In genomic region chr2:175141118-175141992, GRCm38 (mm10) we compare ENCODE assay signal across 8 mouse cellular contexts. TPM values are rescaled to one million over a fixed set of nuclear protein-coding genes. Genes with fewer than 3 reads are reported as not detected.
DNase-seq lines count a peak whose midpoint lies in the region; ATAC-seq and TF ChIP-seq lines count a peak whose summit lies in the region.
"Not testable (repeated sequence)": the region's sequence is repeated elsewhere in the genome, so short reads cannot be mapped to it uniquely, and the experiment has no call there.

No protein-coding gene starts in this region.

- not testable (repeated sequence) for H3K9me3 ChIP-seq in hindbrain, embryonic 13.5 days; neural tube, embryonic 12.5 days

- TF ChIP-seq POLR2A in lung, adult 2 months (IDR thresholded peaks at IDR 0.05; ENCODE audit: borderline replicate concordance, extremely low read depth, low read depth, low read length) = not testable (repeated sequence)

- H3K27ac ChIP-seq in hindbrain, embryonic 13.5 days; neural tube, embryonic 12.5 days: not testable (repeated sequence)

- not testable (repeated sequence) for H3K27me3 ChIP-seq in hindbrain, embryonic 13.5 days; neural tube, embryonic 12.5 days (replicated peaks)

- not testable (repeated sequence) for H3K4me1 ChIP-seq in hindbrain, embryonic 13.5 days (replicated peaks); lung, adult 2 months (ENCODE audit: control insufficient read depth, insufficient read depth, low read length); neural tube, embryonic 12.5 days

- peak overlapping the region; percentile 46 for H3K4me2 ChIP-seq in hindbrain, embryonic 13.5 days
- H3K4me2 ChIP-seq in neural tube, embryonic 12.5 days (replicated peaks) = peak overlapping the region; percentile 47

- not testable (repeated sequence) for ATAC-seq in hindbrain, embryonic 13.5 days (ENCODE audit: low FRiP score); neural tube, embryonic 12.5 days (ENCODE audit: low FRiP score, low read depth)

- TF ChIP-seq CTCF in lung, adult 2 months (IDR thresholded peaks at IDR 0.05; ENCODE audit: insufficient read depth, low read length) = not testable (repeated sequence)

- peak overlapping the region; percentile 66 for H3K9ac ChIP-seq in hindbrain, embryonic 13.5 days
- not testable (repeated sequence) for H3K9ac ChIP-seq in neural tube, embryonic 12.5 days

- 6% methylated on average over 25 of the region's 25 CpGs for WGBS in hindbrain, embryonic 13.5 days
- WGBS in lung, adult 2 months = 4% methylated on average over 25 of the region's 25 CpGs
- WGBS in neural tube, embryonic 12.5 days = 2% methylated on average over 25 of the region's 25 CpGs

- not testable (repeated sequence) for H3K36me3 ChIP-seq in hindbrain, embryonic 13.5 days; neural tube, embryonic 12.5 days

- peak overlapping the region; percentile 46 for H3K4me3 ChIP-seq in hindbrain, embryonic 13.5 days
- H3K4me3 ChIP-seq in lung, adult 2 months (replicated peaks; ENCODE audit: extremely low read depth, low read depth, low read length) = peak overlapping the region; percentile 56
- peak overlapping the region; percentile 35 for H3K4me3 ChIP-seq in neural tube, embryonic 12.5 days

- peak; percentile 40 for DNase-seq in adrenal gland, postnatal 10 days
- peak; percentile 12 for DNase-seq in embryo, embryonic 10.5 days (ENCODE audit: low spot score)
- DNase-seq in gastrocnemius, postnatal 10 days = peak; percentile 15
- peak; percentile 19 to 28 for DNase-seq in layer of hippocampus, postnatal 10 days (ENCODE audit: low spot score in 2 of 2)
- DNase-seq in lung, adult 2 months = peak; percentile 46
- DNase-seq in thymus, postnatal 25 days = peak; percentile 10

RNA-seq across cellular contexts. Expression of gene Gm14399, which starts 0.5 kb away (rescaled TPM):
- 10 to 100 TPM; 10.9 to 15.9 TPM for total RNA-seq in adrenal gland, postnatal 10 days (2021)
- 1 to 10 TPM; 5.8 to 8.7 TPM for total RNA-seq in gastrocnemius, postnatal 10 days (2021)
- 4.8 and 7.7 TPM in 2 replicates for polyA plus RNA-seq in hindbrain, embryonic 13.5 days (2015; fragmentation: Nextera tagmentation; extraction: Ambion mirVana)
- total RNA-seq in layer of hippocampus, postnatal 10 days (2021) = 10 to 100 TPM; 13.6 to 15.0 TPM
- polyA plus RNA-seq in lung, adult 2 months (2012; rRNA removed) = 0.66 and 1.1 TPM in 2 replicates
- polyA plus RNA-seq in neural tube, embryonic 12.5 days (2016; fragmentation: Nextera tagmentation; extraction: Ambion mirVana) = 2.6 and 5.6 TPM in 2 replicates

RNA-seq across cellular contexts. Expression of gene Gm14443, which starts 34.3 kb away (rescaled TPM):
- total RNA-seq in adrenal gland, postnatal 10 days (2021) = 1 to 10 TPM in 1 of 2 experiments, under 1 TPM in 1; 0.33 to 1.9 TPM
- 1 to 10 TPM in 1 of 2 experiments, under 1 TPM in 1; 0.94 to 1.1 TPM for total RNA-seq in gastrocnemius, postnatal 10 days (2021)
- polyA plus RNA-seq in hindbrain, embryonic 13.5 days (2015; fragmentation: Nextera tagmentation; extraction: Ambion mirVana) = 1.1 and 1.2 TPM in 2 replicates
- total RNA-seq in layer of hippocampus, postnatal 10 days (2021) = 1 to 10 TPM; 3.3 to 3.5 TPM
- polyA plus RNA-seq in lung, adult 2 months (2012; rRNA removed) = 0.08 and 0.15 TPM in 2 replicates
- 0.74 and 0.89 TPM in 2 replicates for polyA plus RNA-seq in neural tube, embryonic 12.5 days (2016; fragmentation: Nextera tagmentation; extraction: Ambion mirVana)
